In genomic region chr7:63897655-63898054, GRCm38 (mm10) we compare ENCODE assay signal across 8 mouse cellular contexts. TPM values are rescaled to one million over a fixed set of nuclear protein-coding genes. Genes with fewer than 3 reads are reported as not detected.
DNase-seq lines count a peak whose midpoint lies in the region; ATAC-seq and TF ChIP-seq lines count a peak whose summit lies in the region.

No protein-coding gene starts in this region.

- peaks cover 48% of the 10 kb centered on the region for H3K4me1 ChIP-seq in liver, adult 2 months (ENCODE audit: control insufficient read depth, insufficient read depth, low read length)
- peaks cover 26% of the 10 kb centered on the region for H3K4me1 ChIP-seq in embryonic facial prominence, embryonic 13.5 days
- H3K4me1 ChIP-seq in intestine, embryonic 15.5 days (replicated peaks): peaks cover 23% of the 10 kb centered on the region
- H3K4me1 ChIP-seq in neural tube, embryonic 12.5 days: peaks cover 26% of the 10 kb centered on the region

- intact Hi-C loops in gastrocnemius, postnatal 14 days (cut with DNase I; ENCODE audit: low total_unique reads): no loop called here

- no peak for ATAC-seq in embryonic facial prominence, embryonic 13.5 days (ENCODE audit: insufficient number of reproducible peaks, insufficient read depth, low FRiP score, low TSS enrichment, low read depth)
- no peak for ATAC-seq in intestine, embryonic 15.5 days
- ATAC-seq in neural tube, embryonic 12.5 days (ENCODE audit: low FRiP score, low read depth): no peak

- peaks cover 44% of the 10 kb centered on the region; the same call in 1 of the 2 replicates for H3K79me2 ChIP-seq in liver, adult 2 months (ENCODE audit: control insufficient read depth, insufficient read depth, low read length)

- H3K27me3 ChIP-seq in liver, adult 2 months (ENCODE audit: control insufficient read depth, insufficient read depth, low read length): no peaks in the 10 kb centered on the region
- H3K27me3 ChIP-seq in embryonic facial prominence, embryonic 13.5 days: no peaks in the 10 kb centered on the region; the same call in 1 of the 2 replicates
- H3K27me3 ChIP-seq in intestine, embryonic 15.5 days (replicated peaks): no peaks in the 10 kb centered on the region
- H3K27me3 ChIP-seq in neural tube, embryonic 12.5 days (replicated peaks): 0 out of 2 replicates have a peak, but pooled peaks cover 5% of the 10 kb centered on the region

- DNase-seq in liver, adult 2 months (ENCODE audit: extremely low read depth, low read depth, low spot score): no peak
- DNase-seq in liver: no peak
- DNase-seq in gastrocnemius, postnatal 14 days: no peak
- no peak for DNase-seq in thymus, postnatal 4 days
- no peak for DNase-seq in adrenal gland, adult 8-10 months

- no peak for TF ChIP-seq CTCF in liver, adult 2 months (IDR thresholded peaks at IDR 0.05; ENCODE audit: low read depth, low read length)

- no peaks in the 10 kb centered on the region for H3K9me3 ChIP-seq in embryonic facial prominence, embryonic 13.5 days
- H3K9me3 ChIP-seq in intestine, embryonic 15.5 days: no peaks in the 10 kb centered on the region
- H3K9me3 ChIP-seq in neural tube, embryonic 12.5 days: no peaks in the 10 kb centered on the region

- H3K4me2 ChIP-seq in embryonic facial prominence, embryonic 13.5 days: peak overlapping the region; percentile 77
- H3K4me2 ChIP-seq in intestine, embryonic 15.5 days (replicated peaks): peak overlapping the region; percentile 77
- H3K4me2 ChIP-seq in neural tube, embryonic 12.5 days (replicated peaks): peak overlapping the region; percentile 64

- WGBS in liver, adult 2 months: 41% methylated on average over 3 of the region's 3 CpGs
- WGBS in embryonic facial prominence, embryonic 13.5 days: 47% methylated on average over 3 of the region's 3 CpGs
- 29% methylated on average over 3 of the region's 3 CpGs for WGBS in intestine, embryonic 15.5 days
- WGBS in neural tube, embryonic 12.5 days: 41% methylated on average over 3 of the region's 3 CpGs

- TF ChIP-seq POLR2A in liver, adult 2 months (IDR thresholded peaks at IDR 0.05; ENCODE audit: extremely low read depth, insufficient read depth, low read length): no peak

- peak overlapping the region; percentile 41; the same call in 1 of the 2 replicates for H3K4me3 ChIP-seq in liver, adult 2 months (ENCODE audit: insufficient read depth, low read depth, low read length)
- H3K4me3 ChIP-seq in embryonic facial prominence, embryonic 13.5 days: peak overlapping the region; percentile 38; the same call in 1 of the 2 replicates
- no peak overlapping the region for H3K4me3 ChIP-seq in intestine, embryonic 15.5 days (replicated peaks)
- no peak overlapping the region for H3K4me3 ChIP-seq in neural tube, embryonic 12.5 days

- H3K36me3 ChIP-seq in liver, adult 2 months (ENCODE audit: control insufficient read depth, insufficient read depth, low read length): no peaks in the 10 kb centered on the region
- no peaks in the 10 kb centered on the region for H3K36me3 ChIP-seq in embryonic facial prominence, embryonic 13.5 days
- H3K36me3 ChIP-seq in intestine, embryonic 15.5 days: no peaks in the 10 kb centered on the region
- H3K36me3 ChIP-seq in neural tube, embryonic 12.5 days: no peaks in the 10 kb centered on the region

- peak overlapping the region; percentile 81 for H3K9ac ChIP-seq in liver, adult 2 months (ENCODE audit: low read depth, low read length)
- 0 out of 2 replicates have a peak overlapping the region, but pooled peaks have one; percentile 36 for H3K9ac ChIP-seq in embryonic facial prominence, embryonic 13.5 days
- peak overlapping the region; percentile 43; the same call in 1 of the 2 replicates for H3K9ac ChIP-seq in intestine, embryonic 15.5 days
- 0 out of 2 replicates have a peak overlapping the region, but pooled peaks have one; percentile 49 for H3K9ac ChIP-seq in neural tube, embryonic 12.5 days

- peak overlapping the region; percentile 98 for H3K27ac ChIP-seq in liver, adult 2 months (replicated peaks; ENCODE audit: insufficient read depth, low read depth, low read length)
- 0 out of 2 replicates have a peak overlapping the region, but pooled peaks have one; percentile 11 for H3K27ac ChIP-seq in embryonic facial prominence, embryonic 13.5 days
- peak overlapping the region; percentile 95 for H3K27ac ChIP-seq in intestine, embryonic 15.5 days
- no peak overlapping the region for H3K27ac ChIP-seq in neural tube, embryonic 12.5 days

RNA-seq across cellular contexts. Expression of gene E030018B13Rik, which starts 19.0 kb away (rescaled TPM):
- 0.09 TPM in 1 of 2 replicates, not detected in the other for total RNA-seq in liver, adult 2 months (2014; rRNA removed)
- polyA plus RNA-seq in liver, adult 2 months (2012; rRNA removed): not detected in 2 replicates
- polyA plus RNA-seq in embryonic facial prominence, embryonic 13.5 days (2015; fragmentation: Nextera tagmentation; extraction: Ambion mirVana): not detected in 2 replicates
- not detected in 2 replicates for polyA plus RNA-seq in intestine, embryonic 15.5 days (2015; fragmentation: Nextera tagmentation; extraction: Ambion mirVana)
- 0.19 TPM in 1 of 2 replicates, not detected in the other for polyA plus RNA-seq in neural tube, embryonic 12.5 days (2016; fragmentation: Nextera tagmentation; extraction: Ambion mirVana)
- not detected for total RNA-seq in gastrocnemius, postnatal 14 days (2021)
- under 1 TPM in 1 of 4 experiments, not detected in 3; 0.45 TPM for total RNA-seq in adrenal gland, adult 8-10 months (2022)

RNA-seq across cellular contexts. Expression of gene Klf13, which starts 41.1 kb away (rescaled TPM):
- total RNA-seq in liver, adult 2 months (2014; rRNA removed): 26.2 and 26.4 TPM in 2 replicates
- 14.1 and 19.8 TPM in 2 replicates for polyA plus RNA-seq in liver, adult 2 months (2012; rRNA removed)
- 22.7 and 23.0 TPM in 2 replicates for polyA plus RNA-seq in embryonic facial prominence, embryonic 13.5 days (2015; fragmentation: Nextera tagmentation; extraction: Ambion mirVana)
- 25.9 and 26.7 TPM in 2 replicates for polyA plus RNA-seq in intestine, embryonic 15.5 days (2015; fragmentation: Nextera tagmentation; extraction: Ambion mirVana)
- polyA plus RNA-seq in neural tube, embryonic 12.5 days (2016; fragmentation: Nextera tagmentation; extraction: Ambion mirVana): 34.0 and 34.5 TPM in 2 replicates
- 10 to 100 TPM; 42.5 to 65.2 TPM for total RNA-seq in gastrocnemius, postnatal 14 days (2021)
- 10 to 100 TPM; 56.8 to 83.6 (median 74.3) TPM for total RNA-seq in adrenal gland, adult 8-10 months (2022)

Comparison
In these comparisons a context has a peak if more than half of its experiments do, and no peak if none do; other contexts are left out.
1. H3K4me3 ChIP-seq: peak in liver, adult 2 months (single experiment) and embryonic facial prominence, embryonic 13.5 days (single experiment); none in intestine, embryonic 15.5 days (single experiment) and neural tube, embryonic 12.5 days (single experiment).
2. Peak in every context shown above with its lines, with median percentiles within 50 percentile points of each other: H3K9ac ChIP-seq and H3K4me2 ChIP-seq.